Mouse (Mus musculus): ENCODE results near the gene Celf5.
"Not testable (repeated sequence)": the region's sequence is repeated elsewhere in the genome, so short reads cannot be mapped to it uniquely, and the experiment has no call there.

Celf5 gene

DNA sequence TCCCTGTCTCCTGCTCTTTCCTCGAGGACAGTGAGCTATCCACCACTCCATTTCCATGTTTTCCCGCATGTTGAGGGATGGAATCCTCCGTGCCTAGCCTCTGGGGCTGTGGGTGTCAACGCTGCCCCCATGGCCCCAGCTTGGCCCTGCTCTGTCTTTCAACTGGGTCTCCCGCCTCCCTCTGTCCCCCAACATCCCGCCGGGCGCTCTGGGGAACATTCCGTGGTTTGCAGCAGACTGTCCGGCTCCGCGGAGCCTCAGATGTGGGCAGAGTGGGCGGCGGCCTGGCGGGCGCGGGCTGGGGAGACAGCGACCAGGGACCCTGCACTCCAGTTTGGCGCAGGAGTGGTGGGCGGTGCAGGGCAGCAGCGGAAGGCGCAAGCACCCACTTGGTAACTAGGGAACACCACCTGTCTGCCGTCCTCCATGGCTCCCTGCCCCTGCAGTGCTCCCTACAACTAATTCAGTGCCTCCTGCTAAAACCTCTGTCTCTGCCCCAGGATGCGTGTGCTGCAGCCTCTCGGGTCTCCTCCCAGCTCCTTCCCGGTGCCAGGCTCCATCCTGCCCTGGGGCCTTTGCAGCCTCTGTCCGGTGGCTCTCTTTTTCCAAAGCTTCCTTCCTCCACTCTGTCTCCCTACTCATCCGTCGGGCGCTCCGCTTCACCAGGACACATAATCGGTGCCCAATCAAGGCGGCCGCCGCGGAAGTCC, 30.1 kb downstream of the Celf5 start:
- DNase-seq (ENCODE audit: low read depth) = no peak

DNA sequence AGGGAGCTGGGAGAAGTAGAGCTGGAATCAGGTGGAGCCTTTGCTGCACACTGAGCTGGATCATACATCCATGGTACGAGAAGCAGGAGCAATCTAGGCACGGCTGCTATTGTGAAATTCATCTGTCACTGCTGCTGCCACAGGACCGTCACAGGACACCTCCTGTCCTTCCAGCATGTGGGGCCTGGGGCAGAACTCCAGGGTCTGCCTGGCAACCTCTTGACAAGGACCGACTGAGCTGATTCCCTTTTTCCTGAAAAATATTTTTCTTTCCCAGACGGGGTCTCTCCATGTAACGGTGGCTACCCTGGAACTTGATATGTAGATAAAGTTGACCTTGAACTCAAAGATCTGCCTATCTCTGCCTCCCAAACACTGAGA, 31.2 kb downstream of the Celf5 start:
- DNase-seq (ENCODE audit: low read depth) = no peak

DNA sequence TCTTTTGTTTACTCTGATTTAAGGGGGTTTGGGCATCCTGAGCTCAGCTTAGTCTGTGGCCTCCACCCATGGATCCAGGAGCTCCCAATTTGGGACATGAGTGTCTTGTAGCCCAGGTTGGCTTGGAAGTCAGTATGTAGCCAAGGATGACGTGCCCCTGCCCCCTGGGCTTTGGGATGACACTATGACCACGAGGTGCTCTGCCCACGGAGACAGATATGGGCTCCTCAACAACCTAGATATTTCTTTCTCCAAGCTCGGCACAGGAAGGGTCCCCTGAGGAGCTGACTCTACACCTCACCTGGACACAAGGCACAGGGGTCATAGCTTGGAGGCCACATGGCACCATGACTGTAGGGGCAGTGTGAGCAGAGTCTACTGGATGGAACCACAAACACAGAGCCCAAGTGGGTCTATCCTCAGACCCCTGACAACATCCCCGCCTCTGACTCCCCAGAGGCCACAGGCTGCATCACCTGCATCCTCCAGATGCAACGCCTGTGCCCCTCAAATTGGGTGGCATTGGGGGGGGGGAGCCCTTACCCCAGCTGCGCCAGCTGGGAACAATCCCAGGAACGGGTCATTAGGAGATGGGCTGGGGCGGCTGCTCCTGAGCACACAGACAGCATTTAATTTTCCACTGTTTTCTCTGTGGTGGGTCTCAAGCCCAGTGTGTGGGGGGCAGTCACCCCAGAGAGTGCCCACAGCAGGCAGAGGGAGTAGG, 31.7 kb downstream of the Celf5 start:
- DNase-seq (ENCODE audit: low read depth) = no peak

DNA sequence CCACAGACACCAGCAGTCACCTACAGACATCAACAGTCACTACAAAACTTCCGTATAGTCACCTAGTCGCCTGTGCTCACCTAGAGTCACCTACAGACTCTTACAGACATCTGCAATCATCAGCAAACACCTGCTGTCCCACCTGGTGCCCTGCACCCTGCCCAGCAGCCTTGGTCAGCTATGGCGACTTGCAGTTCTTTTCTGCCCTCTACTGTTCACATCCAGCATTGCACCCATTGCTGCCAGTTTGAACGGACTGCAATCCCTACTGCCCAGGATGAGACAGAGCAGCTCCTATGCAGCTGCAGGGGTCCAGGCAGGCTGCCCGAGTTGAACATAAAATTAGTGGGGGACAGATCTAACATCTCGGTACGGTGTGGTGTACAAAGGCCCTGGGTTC, 32.4 kb downstream of the Celf5 start:
- DNase-seq (ENCODE audit: low read depth) = peak; percentile 72

DNA sequence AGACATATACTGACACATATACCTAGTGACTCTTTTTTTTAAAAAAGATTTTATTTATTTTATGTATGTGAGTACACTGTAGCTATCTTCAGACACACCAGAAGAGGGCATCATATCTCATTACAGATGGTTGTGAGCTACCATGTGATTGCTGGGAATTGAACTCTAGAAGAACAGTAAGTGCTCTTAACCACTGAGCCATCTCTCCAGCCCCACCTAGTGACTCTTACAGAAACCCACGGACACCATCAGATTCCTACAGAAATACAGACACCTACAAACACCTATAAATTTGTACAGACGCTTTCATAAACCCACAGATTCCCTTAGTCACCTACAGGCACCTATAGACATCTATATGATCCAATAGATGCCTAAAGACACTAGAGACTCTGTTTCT, 37.0 kb downstream of the Celf5 start:
- not testable (repeated sequence) for DNase-seq (ENCODE audit: low read depth)

DNA sequence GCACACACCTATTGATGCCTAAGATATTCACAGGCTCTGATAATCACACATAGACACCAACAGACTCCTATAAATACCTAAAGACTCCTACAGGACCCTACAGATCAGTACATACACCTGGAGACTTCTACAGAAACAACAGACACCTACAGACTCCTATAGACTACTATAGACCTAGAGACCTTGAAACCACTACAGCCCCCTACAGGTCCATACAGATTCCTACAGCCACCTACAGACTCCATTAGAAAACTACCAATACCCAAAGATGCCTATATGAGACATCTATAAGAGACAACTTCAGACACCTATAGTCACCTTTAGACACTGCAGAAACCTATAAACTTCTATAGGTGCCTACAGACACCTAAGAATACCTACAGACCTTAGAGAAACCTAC, 41.5 kb downstream of the Celf5 start:
- DNase-seq (ENCODE audit: low read depth) = no peak

DNA sequence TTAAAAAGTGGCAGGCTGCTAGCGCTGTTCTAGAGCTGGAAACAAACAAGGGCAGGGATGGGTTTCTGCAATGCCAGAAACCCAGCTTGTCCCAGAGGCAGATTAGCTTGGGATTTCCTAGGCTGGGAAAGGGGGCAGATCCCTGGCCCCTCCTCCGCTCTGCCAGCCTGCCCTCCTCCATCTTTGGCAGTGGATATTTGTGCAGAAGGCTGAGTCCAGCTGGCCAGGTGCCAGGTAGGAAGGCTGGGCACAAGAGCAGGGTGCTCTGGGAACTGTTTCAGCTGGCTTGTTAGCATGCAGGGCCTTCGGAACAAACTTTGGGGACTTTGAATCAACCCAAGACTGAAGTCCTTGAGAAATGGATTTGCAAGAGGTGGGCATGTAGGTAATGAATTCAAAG, 47.1 kb downstream of the Celf5 start:
- DNase-seq (ENCODE audit: low read depth) = no peak

DNA sequence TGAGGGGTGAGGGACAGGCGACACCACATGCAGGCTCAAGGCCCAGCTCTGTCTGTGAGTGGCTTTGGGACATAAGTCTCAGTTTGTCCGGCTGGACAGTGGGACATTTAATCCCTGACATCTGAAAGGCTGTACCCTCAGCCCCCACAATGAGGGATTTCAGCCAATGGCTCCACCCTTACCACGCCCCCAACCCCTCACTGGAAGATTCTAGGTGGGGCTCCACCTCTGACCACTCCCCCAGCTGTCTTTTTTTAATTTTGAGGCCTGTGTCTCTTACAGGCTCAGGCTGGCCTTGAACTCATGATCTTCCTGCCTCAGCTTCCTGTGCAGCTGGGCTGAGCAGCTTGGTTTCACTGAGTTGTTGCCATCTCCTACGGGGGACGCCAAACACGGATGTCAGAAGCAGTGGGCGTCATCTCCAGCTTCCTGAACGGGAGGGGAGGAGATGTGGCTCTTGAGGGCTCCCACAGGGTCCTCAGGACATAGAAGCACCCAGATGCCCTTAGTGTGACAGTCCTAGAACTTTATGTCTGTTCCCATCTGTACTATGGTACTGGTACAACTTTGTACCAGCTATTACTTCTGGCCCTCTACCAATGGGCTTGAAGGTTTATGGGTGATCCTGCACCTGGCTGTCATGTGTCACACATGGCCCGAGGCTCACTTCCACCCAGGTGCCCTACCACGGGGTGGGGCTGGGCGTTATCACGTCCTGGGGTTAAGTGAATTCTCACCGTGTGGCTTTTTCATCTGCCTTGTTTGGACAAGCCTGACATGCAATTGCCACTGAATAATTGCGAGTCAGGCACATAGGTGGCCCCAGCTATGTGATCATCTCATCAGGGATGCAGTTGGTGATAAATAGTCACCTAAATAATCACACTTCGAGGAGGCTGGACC, 47.9 kb downstream of the Celf5 start:
- no peak for DNase-seq (ENCODE audit: low read depth)

DNA sequence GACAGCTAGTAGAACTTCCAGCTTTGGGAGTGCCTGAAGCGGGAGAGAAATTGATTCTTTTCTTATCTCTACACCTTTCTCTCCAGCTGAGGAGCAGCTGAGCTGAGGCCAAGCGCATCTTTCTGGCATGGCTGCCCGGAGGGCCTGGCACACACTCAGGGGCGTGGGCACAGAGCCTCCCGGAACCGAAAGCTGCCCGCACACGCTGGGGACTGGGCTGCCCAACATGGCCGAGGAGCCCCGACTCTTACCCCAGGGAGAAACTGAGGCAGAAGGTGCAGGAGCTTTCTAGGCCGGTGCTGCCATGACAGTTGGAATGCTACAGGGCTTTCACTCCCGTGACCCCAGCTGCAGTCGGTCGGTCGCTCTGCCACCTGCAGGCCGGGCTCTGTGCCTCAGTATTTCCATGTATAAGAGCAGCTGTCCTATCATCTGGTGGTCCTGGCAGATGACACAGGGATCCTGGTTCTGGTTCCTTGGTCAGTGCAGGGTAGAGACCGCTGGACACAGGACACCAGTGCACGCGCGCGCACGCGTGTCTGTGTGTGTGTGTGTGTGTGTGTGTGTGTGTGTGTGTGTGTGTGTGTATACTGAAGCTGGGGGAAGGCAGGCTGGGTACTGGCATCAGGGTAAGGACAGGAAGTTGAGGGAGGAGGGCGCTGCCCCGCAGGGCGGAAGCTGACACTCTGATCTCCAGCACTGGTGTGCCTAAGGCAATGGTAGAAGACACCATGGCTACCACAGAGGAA, 48.8 kb downstream of the Celf5 start:
- DNase-seq (ENCODE audit: low read depth) = no peak

DNA sequence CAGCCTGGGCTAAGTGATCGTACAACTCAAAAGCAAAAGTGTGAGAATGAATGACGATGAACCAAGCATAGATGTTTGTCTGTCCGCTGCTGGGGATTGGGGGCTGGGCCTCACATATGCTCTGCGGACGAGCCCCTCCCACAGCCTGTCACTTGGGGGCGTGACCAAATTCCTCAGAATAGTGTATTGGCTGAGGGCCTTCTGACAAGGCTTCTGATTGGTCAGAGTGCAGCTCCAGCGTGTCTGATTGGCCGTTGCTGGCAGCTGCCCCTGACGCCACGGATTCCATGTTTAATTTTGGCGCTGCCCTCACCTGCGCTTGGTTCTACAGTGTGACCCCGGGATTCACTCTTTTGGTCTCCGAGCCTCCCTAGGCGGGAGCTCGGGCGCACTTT, 49.6 kb downstream of the Celf5 start:
- DNase-seq (ENCODE audit: low read depth) = peak; percentile 94

DNA sequence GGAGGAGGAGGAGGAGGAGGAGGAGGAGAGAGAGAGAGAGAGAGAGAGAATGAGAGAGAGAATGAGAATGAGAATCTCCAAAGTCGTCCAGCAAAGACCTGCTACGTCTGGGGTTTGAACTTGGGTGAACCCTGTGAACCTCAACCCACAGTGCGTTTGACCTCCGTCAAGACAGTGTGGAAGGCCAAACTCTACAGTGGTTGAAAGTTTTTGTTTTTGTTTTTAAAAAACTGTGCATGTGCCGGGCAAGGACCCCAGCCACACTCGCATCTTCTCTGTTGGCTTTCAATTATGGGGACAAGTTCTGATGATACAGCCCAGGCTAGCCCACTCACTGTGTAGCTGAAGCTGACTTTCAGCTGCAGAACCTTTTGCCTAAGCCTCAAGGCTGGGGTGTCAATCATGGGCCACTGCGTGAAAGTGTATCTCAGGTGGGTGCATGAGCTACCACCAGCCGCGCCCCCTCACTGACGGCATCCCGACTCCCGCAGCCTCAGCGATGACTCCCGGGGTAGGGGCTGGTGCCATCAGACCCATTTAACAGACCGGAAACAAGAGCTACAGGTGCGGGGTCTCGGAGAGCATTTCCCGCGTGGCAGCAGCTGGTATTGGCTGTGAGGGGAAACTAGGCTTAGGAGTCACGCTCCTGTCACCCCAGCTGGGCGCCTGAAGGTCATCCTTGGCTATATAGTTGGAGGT, 50.2 kb downstream of the Celf5 start:
- no peak for DNase-seq (ENCODE audit: low read depth)

DNA sequence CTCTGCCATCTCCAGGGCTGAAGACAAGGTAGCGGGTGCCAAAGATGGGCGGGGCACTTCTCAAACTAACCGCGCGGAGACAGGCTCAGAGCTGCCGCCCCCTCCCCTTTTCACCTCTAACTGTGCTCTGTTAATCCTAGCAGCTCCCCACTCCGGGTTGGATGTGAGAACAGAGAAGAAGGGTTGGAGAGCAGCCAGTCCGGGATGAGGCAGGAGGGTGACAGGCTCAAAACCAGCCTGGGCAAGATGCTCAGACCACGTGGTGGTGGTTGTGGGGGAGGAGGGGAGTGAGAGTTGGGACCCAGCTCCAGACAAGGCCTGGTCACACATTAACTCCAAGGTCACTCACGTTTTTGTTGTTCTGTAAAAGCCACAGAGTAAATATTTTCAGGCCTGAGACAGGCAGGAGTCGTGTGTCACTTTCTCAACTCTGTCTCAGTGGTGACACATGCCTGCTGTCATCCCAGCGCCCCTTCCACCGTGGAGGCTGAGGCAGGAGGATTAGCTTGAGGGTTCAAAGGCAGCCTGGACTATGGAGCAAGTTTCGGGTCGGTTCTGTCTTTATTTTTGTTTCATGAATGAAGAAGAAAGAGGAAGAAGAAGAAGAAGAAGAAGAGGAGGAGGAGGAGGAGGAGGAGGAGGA, 50.9 kb downstream of the Celf5 start:
- DNase-seq (ENCODE audit: low read depth) = no peak

DNA sequence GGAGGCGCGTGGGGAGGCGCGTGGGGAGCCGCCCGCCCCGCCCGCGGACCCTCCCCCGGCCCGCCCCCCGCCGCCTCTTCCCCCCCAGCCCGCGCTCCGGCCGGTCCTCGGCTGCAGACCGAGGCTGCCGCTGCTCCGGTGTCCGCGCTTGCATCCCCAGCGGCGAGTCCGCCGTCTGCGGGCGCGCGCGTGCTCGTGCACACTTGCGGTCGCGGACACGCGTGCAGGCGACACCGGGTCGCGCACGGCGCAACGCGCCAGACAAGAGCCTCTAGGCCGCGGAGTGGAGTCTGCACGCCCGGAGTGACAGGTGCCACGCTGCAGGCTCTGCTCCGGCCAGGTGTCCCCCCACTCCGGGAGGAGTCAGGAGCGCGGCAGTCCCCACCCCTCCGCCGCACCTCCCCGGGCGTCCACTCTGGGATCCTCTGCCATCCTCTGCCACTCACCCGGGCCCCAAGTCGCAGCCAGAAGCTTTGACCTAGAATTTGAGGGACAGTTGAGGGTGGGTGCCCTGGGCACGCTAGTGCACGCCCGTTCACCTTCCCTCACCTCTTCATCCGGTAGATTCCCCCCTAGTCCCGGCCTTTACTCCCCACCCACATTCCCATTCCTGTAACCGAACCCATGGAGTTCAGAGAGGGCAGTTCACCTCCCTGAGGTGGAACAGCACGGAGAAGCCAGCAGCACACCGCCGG, 51.5 kb downstream of the Celf5 start:
- no peak for DNase-seq (ENCODE audit: low read depth)

DNA sequence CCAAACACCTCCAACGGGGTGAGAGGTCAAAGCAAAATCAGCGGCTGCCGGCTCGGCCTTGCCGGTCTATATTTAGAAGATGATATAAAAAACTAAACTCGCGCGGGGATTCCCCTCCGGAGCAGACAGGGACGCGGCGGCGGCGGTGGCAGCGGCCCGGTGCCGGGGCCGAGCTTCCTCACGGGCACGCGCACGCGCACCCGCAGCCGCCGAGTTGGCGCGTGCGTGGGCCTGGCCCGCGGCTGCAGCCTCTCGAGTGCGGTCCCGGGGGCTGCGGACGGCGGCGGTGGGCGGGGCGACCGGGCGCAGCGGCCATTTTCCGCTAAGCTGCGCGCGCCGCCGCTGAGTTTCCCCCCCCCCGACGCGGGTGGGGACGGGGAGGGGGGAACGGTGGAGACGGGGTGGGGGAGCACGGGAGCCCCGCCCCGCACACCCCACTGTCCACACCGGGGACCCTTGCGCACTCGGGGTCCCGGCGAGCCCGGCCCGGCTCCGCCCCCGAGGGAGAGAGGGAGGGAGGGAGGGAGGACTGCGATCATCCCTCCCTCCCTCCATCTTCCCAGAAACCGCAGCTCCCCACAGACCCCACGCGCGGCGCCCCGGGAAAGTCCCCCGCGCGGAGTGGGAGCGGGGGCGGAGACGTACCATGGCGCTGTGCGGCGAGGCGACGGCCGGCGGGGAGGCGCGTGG, 52.2 kb downstream of the Celf5 start:
- DNase-seq (ENCODE audit: low read depth) = no peak

DNA sequence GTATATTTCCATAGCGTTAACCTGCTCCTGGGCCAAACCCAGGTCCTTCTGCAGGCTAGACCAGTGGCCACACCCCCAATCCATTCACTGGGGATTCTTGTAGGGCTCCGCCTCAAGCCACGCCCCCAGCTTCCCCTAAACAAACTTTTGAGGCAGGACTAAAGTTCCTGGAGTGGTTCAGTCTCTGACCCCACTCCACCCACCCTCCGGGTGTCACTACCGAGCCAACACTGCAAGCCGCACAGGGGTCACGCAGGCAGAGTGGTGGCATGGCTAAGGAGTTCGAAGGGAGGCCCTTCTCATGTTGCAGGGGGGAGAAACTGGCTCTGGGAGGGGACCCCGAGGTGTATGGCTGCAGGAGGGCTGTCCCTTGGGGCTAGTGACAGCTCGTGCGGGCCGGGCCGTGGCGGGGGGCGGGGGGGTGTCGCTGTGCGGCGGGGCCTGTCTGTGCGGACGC, 52.9 kb downstream of the Celf5 start:
- DNase-seq (ENCODE audit: low read depth) = peak; percentile 86

DNA sequence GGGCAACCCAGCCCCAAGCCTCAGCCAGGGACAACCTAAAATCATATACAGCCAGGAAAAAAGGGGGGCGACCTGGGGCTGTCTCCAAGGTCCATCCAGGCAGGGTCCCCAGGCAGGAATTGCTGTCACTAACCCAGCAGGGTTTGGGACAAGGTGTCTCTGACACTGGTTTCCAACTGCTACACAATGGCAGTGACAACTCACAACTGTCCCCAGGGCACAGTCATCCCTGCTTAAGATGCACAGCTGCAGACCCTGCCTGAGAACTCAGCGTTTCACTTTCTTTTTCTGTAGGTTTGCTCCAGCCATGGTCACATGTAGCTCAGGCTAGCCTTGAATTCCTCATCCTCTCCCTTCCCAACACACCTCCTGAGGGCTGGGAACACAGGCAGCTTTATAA, 53.4 kb downstream of the Celf5 start:
- no peak for DNase-seq (ENCODE audit: low read depth)

DNA sequence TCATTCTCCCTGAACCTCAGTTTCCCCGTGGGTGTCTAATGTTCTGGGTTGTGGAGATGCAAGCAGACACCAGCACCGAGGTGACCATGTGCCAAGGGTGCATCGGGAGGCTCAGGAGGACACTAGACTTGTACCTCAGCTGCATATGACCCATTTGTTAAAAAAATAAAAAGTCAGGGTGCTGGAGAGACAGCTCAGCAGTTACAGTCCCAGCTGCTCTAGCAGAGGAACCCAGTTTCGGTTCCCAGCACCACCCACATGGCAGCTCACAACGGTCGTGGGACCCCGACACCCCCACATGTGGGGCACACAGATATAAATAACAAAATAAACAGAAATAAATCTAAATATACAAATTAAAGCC, 54.0 kb downstream of the Celf5 start:
- DNase-seq (ENCODE audit: low read depth) = no peak

DNA sequence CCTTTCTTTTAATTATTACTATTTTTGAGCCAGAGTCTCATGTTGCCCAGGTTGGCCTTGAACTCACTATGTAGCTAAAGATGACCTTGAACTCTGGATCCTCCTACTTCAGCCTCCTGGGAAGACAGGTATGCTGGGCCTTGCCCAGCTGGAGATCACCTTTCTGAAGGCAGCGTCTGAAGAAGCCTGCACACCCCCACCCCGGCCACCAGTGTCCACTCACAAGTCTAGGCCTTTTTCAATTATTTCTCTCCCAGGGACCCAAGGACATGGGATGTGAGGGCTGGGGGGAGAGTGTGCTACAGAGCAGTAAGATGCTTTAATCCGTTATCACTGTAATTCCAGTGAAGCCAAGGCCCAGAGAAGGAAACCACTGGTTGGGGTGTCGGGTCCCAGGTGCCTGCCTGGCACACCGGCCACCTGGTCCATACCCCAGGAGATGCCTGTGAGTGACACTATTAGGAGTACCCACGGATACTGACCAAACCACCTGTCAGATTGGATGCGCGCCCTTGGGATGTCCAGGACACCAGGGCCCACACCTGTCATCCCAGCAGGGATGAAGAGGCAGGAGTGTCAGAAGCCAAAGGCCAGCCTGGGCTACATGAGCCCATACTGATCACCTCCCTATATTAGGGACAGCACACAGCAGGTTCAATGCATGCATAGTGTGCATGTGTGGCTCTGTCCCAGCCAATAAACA, 54.6 kb downstream of the Celf5 start:
- no peak for DNase-seq (ENCODE audit: low read depth)

DNA sequence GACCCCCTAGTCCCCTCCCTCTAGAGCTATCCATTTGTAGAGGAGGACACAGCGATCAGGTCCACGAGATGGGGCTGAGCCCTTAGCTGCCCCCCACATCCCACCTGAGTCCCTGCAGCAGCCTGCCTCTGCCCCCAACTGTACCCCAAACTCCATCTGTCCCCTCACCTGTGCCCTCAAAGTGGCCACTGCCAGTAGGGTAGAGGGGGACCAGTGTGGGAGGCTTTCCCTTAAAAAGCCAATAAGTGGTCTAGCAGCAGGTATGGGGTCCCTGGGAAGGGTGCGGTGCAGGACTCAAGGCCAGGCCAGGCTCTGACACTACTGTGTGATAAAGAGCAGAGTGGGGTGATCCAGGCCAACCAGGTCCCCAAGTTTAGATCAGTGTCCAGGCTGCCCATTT, 55.2 kb downstream of the Celf5 start:
- no peak for DNase-seq (ENCODE audit: low read depth)
